Mouse (Mus musculus) cerebellum, postnatal 36 days (tissue): ENCODE data around the gene Olfr1261.

Experiments used
- DNase-seq, 2 experiments: peaks; one replicate each; pipeline ENCODE4 v3.0.0; 2021 to 2022; ENCODE audit warnings: mixed read lengths in 2 of 2

Olfr1261 gene

GRCm38 (mm10) chr2:89990921-89991320, at the start of gene Olfr1261:
Olfr1261 (plus strand) TSS chr2:89991221.
- DNase-seq: no peak

GRCm38 (mm10) chr2:89948564-89948963, 42.5 kb upstream of the Olfr1261 start, which contains the start of gene Olfr1259:
Olfr1259 (minus strand) TSS chr2:89948664.
- no peak for DNase-seq

- DNase-seq: no peak
Measured at GRCm38 (mm10) chr2:89974184-89974583, 16.8 kb upstream of the Olfr1261 start, which contains the start of gene Olfr1260. Olfr1260 (plus strand) TSS chr2:89974340.

- DNase-seq: no peak
Measured at GRCm38 (mm10) chr2:89977709-89978108, 13.3 kb upstream of the Olfr1261 start.

- no peak for DNase-seq
Measured at GRCm38 (mm10) chr2:89999845-90000244, 8.8 kb downstream of the Olfr1261 start, which contains the start of gene Olfr1262. Olfr1262 (plus strand) TSS chr2:90000145.

GRCm38 (mm10) chr2:90011831-90012230, 20.8 kb downstream of the Olfr1261 start, which contains the start of gene Olfr1263:
Olfr1263 (plus strand) TSS chr2:90012131.
- no peak for DNase-seq

- no peak for DNase-seq
Measured at GRCm38 (mm10) chr2:90025477-90025876, 34.5 kb downstream of the Olfr1261 start, which contains the start of gene Olfr1264. Olfr1264 (minus strand) TSS chr2:90025577.

GRCm38 (mm10) chr2:90035037-90035436, 44.0 kb downstream of the Olfr1261 start, which contains the start of gene Olfr1265:
Olfr1265 (plus strand) TSS chr2:90035337.
- no peak for DNase-seq
